ENCODE assay signal across 9 mouse cellular contexts in the genomic region with DNA sequence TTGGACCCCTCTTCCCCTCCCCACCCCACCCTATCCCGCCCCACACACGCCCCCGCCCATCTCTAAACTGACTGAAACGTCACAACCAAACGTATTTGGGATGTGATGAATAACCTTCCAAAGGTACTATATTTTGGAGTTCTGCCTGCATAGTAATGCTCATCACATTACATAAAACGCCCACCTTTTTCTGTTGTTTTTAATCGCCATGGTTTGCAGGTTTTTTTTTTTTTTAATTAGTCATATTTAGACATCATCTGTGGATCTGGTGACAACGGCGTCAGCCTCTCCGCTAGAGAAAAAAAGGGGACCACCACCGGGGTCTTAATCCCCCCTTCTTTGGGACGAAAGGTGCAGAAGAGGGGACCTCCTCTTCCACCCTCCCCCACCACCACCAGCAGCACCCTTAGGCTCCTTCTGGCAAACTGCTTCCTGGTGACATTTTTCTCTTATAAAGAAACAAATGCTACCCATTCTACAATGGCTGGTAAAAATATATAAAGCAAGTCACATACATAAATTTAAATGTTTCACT. TPM values are rescaled to one million over a fixed set of nuclear protein-coding genes. Genes with fewer than 3 reads are reported as not detected.
A peak's percentile ranks its signal among the peaks of the same experiment; 100 is the strongest.
DNase-seq lines count a peak whose midpoint lies in the region; ATAC-seq and TF ChIP-seq lines count a peak whose summit lies in the region.
"Had no signal": no experiment of that assay in that cellular context is flagged by ENCODE, and none has a peak within 500 bp of the region (broad histone marks: within the 10 kb centered on the region; RNA-seq: fewer than 3 reads in every experiment).

No protein-coding gene starts in this region.

- no peaks in the 10 kb centered on the region for H3K27me3 ChIP-seq in heart, embryonic 13.5 days (replicated peaks)
- no peaks in the 10 kb centered on the region for H3K27me3 ChIP-seq in forebrain, embryonic 13.5 days
- no peaks in the 10 kb centered on the region for H3K27me3 ChIP-seq in liver, embryonic 14.5 days (ENCODE audit: control insufficient read depth, insufficient read depth, low read length)

- no peak for TF ChIP-seq CTCF in liver, embryonic 14.5 days (IDR thresholded peaks at IDR 0.05; ENCODE audit: low read depth)

- no peak for DNase-seq in heart, postnatal 4 days
- no peak for DNase-seq in liver, embryonic 14.5 days (ENCODE audit: low read depth in 3 of 3, low spot score in 3 of 3)
- DNase-seq in urinary bladder, postnatal 36 days (ENCODE audit: low spot score in 2 of 2): no peak
- DNase-seq in urinary bladder, postnatal 4 days (ENCODE audit: low spot score in 2 of 2): no peak
- DNase-seq in kidney, postnatal 36 days: no peak
- DNase-seq: right cerebral cortex, postnatal 25 days had no signal

- peak overlapping the region; percentile 100 for H3K9ac ChIP-seq in heart, embryonic 13.5 days
- H3K9ac ChIP-seq in forebrain, embryonic 13.5 days: peak overlapping the region; percentile 100
- H3K9ac ChIP-seq in liver, embryonic 14.5 days (replicated peaks): peak overlapping the region; percentile 90; the same call in 1 of the 2 replicates

- no peak for ATAC-seq in heart, embryonic 13.5 days (ENCODE audit: extremely low read depth, insufficient number of reproducible peaks, low FRiP score, low TSS enrichment)
- ATAC-seq in CD4-positive, CD25-positive, alpha-beta regulatory T cell, adult 4 months: peak; percentile 7
- no peak for ATAC-seq in forebrain, embryonic 13.5 days
- ATAC-seq in liver, embryonic 14.5 days (ENCODE audit: insufficient read depth): no peak

- H3K9me3 ChIP-seq in heart, embryonic 13.5 days: no peaks in the 10 kb centered on the region
- no peaks in the 10 kb centered on the region for H3K9me3 ChIP-seq in forebrain, embryonic 13.5 days (replicated peaks)
- H3K9me3 ChIP-seq in liver, embryonic 14.5 days (ENCODE audit: control insufficient read depth, low read length): no peaks in the 10 kb centered on the region

- H3K4me3 ChIP-seq in heart, embryonic 13.5 days: peak overlapping the region; percentile 71
- peak overlapping the region; percentile 94 for H3K4me3 ChIP-seq in forebrain, embryonic 13.5 days
- H3K4me3 ChIP-seq in liver, embryonic 14.5 days (ENCODE audit: insufficient read depth in 1 of 2, low read depth in 2 of 2, low read length in 2 of 2): peak overlapping the region; percentile 52 to 83; a peak in 3 of 4 replicates

- H3K4me2 ChIP-seq in heart, embryonic 13.5 days: peak overlapping the region; percentile 96
- H3K4me2 ChIP-seq in forebrain, embryonic 13.5 days: peak overlapping the region; percentile 64
- H3K4me2 ChIP-seq in liver, embryonic 14.5 days (ENCODE audit: low read depth): peak overlapping the region; percentile 72

- H3K4me1 ChIP-seq in heart, embryonic 13.5 days: peaks cover 19% of the 10 kb centered on the region
- peaks cover 21% of the 10 kb centered on the region for H3K4me1 ChIP-seq in forebrain, embryonic 13.5 days
- H3K4me1 ChIP-seq in liver, embryonic 14.5 days (replicated peaks; ENCODE audit: control insufficient read depth in 2 of 2, insufficient read depth in 2 of 2, low read length in 1 of 2): peaks cover 8 to 11% of the 10 kb centered on the region in 2 experiments

- H3K36me3 ChIP-seq in heart, embryonic 13.5 days: no peaks in the 10 kb centered on the region
- no peaks in the 10 kb centered on the region for H3K36me3 ChIP-seq in forebrain, embryonic 13.5 days (ENCODE audit: poor library complexity, severe bottlenecking)
- no peaks in the 10 kb centered on the region for H3K36me3 ChIP-seq in liver, embryonic 14.5 days (replicated peaks; ENCODE audit: control insufficient read depth, insufficient read depth, low read depth)

- WGBS in heart, embryonic 13.5 days: 7% methylated on average over 12 of the region's 12 CpGs
- under 1% methylated on average over 12 of the region's 12 CpGs for WGBS in forebrain, embryonic 13.5 days
- 4% methylated on average over 12 of the region's 12 CpGs for WGBS in liver, embryonic 14.5 days (ENCODE audit: insufficient replicate concordance)

- no peak for TF ChIP-seq EP300 in liver, embryonic 14.5 days (IDR thresholded peaks at IDR 0.05; ENCODE audit: low read depth)

- H3K27ac ChIP-seq in heart, embryonic 13.5 days (replicated peaks): no peak overlapping the region
- H3K27ac ChIP-seq in forebrain, embryonic 13.5 days: no peak overlapping the region
- no peak overlapping the region for H3K27ac ChIP-seq in liver, embryonic 14.5 days

RNA-seq across cellular contexts. Expression of a gene that starts 7.4 kb away (rescaled TPM):
- 20.5 and 23.9 TPM in 2 replicates for polyA plus RNA-seq in heart, embryonic 13.5 days (2015; fragmentation: Nextera tagmentation; extraction: Ambion mirVana)
- total RNA-seq in heart, postnatal 4 days (2021): 100 to 1,000 TPM; 201 to 202 TPM
- polyA plus RNA-seq in CD4-positive, CD25-positive, alpha-beta regulatory T cell, adult 4 months (2017; shearing (Covaris generic)): 10 to 100 TPM; 10.1 to 13.1 TPM
- polyA plus RNA-seq in forebrain, embryonic 13.5 days (2015; fragmentation: Nextera tagmentation; extraction: Ambion mirVana): 77.4 and 78.9 TPM in 2 replicates
- polyA plus RNA-seq in liver, embryonic 14.5 days (2012; rRNA removed): 68.4 and 86.5 TPM in 2 replicates
- polyA plus RNA-seq in liver, embryonic 14.5 days (2014; fragmentation: Nextera tagmentation; extraction: Ambion mirVana): 16.3 and 27.0 TPM in 2 replicates

RNA-seq across cellular contexts. Expression of a gene that starts 27.6 kb away (rescaled TPM):
- polyA plus RNA-seq in heart, embryonic 13.5 days (2015; fragmentation: Nextera tagmentation; extraction: Ambion mirVana): 18.5 and 19.5 TPM in 2 replicates
- total RNA-seq in heart, postnatal 4 days (2021): 10 to 100 TPM; 11.7 to 13.0 TPM
- 10 to 100 TPM; 12.0 to 16.5 TPM for polyA plus RNA-seq in CD4-positive, CD25-positive, alpha-beta regulatory T cell, adult 4 months (2017; shearing (Covaris generic))
- 19.5 and 20.8 TPM in 2 replicates for polyA plus RNA-seq in forebrain, embryonic 13.5 days (2015; fragmentation: Nextera tagmentation; extraction: Ambion mirVana)
- polyA plus RNA-seq in liver, embryonic 14.5 days (2012; rRNA removed): 3.1 and 4.0 TPM in 2 replicates
- 3.4 and 4.2 TPM in 2 replicates for polyA plus RNA-seq in liver, embryonic 14.5 days (2014; fragmentation: Nextera tagmentation; extraction: Ambion mirVana)

RNA-seq across cellular contexts. Expression of a gene that starts 27.7 kb away (rescaled TPM):
- 10.2 and 13.6 TPM in 2 replicates for polyA plus RNA-seq in heart, embryonic 13.5 days (2015; fragmentation: Nextera tagmentation; extraction: Ambion mirVana)
- 10 to 100 TPM; 12.1 to 13.9 TPM for total RNA-seq in heart, postnatal 4 days (2021)
- 10 to 100 TPM; 16.8 to 18.6 TPM for polyA plus RNA-seq in CD4-positive, CD25-positive, alpha-beta regulatory T cell, adult 4 months (2017; shearing (Covaris generic))
- polyA plus RNA-seq in forebrain, embryonic 13.5 days (2015; fragmentation: Nextera tagmentation; extraction: Ambion mirVana): 20.3 and 22.7 TPM in 2 replicates
- polyA plus RNA-seq in liver, embryonic 14.5 days (2012; rRNA removed): 2.6 and 3.4 TPM in 2 replicates
- polyA plus RNA-seq in liver, embryonic 14.5 days (2014; fragmentation: Nextera tagmentation; extraction: Ambion mirVana): 4.2 and 5.5 TPM in 2 replicates
